Mouse (Mus musculus): ENCODE data around the gene Zfp109.

DNA sequence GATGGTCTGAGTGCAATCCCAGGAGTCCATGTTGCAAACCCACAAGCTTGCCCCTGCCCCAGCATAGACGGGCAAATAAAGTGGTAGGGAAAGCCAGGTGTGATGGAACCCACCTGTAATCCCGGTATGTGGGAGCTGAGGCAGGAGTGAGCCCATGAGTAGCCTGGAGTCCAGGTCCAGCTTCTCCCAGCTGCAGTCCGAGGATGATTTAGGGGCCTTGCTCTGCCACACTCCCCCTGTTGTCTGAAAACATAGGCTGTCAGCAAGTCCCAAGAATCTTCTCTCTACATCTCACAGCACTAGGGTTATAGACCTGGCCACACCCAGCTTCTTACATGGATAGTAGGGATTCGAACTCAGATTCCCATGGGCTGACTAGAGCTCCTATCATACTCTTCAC lies 49.6 kb upstream of the Zfp109 start:
- TF ChIP-seq POLR2A (IDR thresholded peaks at IDR 0.05; ENCODE audit: low read depth, low read length) = no peak
- no peak for TF ChIP-seq TCF12 (IDR thresholded peaks at IDR 0.05; ENCODE audit: low read depth, low read length)

Measured in CH12.LX (cell line).